Mouse (Mus musculus) kidney, postnatal 0 days (tissue): ENCODE measurements at regions not wholly inside any gene's neighbourhood (a gene's known extent, or its start where the extent isn't known, plus 50 kb on each side); places are given as distances from the start of the nearest gene placed in this dataset.

Experiments used
- ATAC-seq: fragments of 200-750 bp; cut with Nextera tagmentation; replicated peaks from 2 replicates; pipeline ENCODE4 v1.8.0; 2017; ENCODE audit warnings: low read depth, moderate number of reproducible peaks, moderate TSS enrichment, moderate library complexity; ENCODE audit not compliant: low FRiP score
- DNase-seq: peaks from one replicate; pipeline ENCODE4 v3.0.0-alpha.2; 2016; ENCODE audit warnings: low spot score
- H3K27ac ChIP-seq: fragments of 300-500 bp; sonication (generic); 2 replicates; pipeline ENCODE4 v1.5.1; 2014; ENCODE audit warnings: mild to moderate bottlenecking
- H3K27me3 ChIP-seq: fragments of 300-500 bp; sonication (generic); 2 replicates; pipeline ENCODE4 v1.6.1; 2014; ENCODE audit warnings: low read length, mixed read lengths; ENCODE audit not compliant: insufficient read depth
- H3K36me3 ChIP-seq: fragments of 300-500 bp; sonication (generic); 2 replicates; pipeline ENCODE4 v1.6.1; 2014; ENCODE audit warnings: low read length, mixed read lengths; ENCODE audit not compliant: insufficient read depth
- H3K4me1 ChIP-seq: fragments of 300-500 bp; sonication (generic); replicated peaks from 2 replicates; pipeline ENCODE4 v1.6.1; 2014; ENCODE audit warnings: antibody characterized with exemption, low read length, mixed read lengths; ENCODE audit not compliant: insufficient read depth
- H3K4me2 ChIP-seq: fragments of 300-500 bp; sonication (generic); 2 replicates; pipeline ENCODE4 v1.6.1; 2014; ENCODE audit warnings: mild to moderate bottlenecking, low read length, moderate library complexity, mixed read lengths
- H3K4me3 ChIP-seq: fragments of 300-500 bp; sonication (generic); replicated peaks from 2 replicates; pipeline ENCODE4 v1.5.1; 2014; ENCODE audit warnings: low read depth, low read length
- H3K9ac ChIP-seq: fragments of 300-500 bp; sonication (generic); 2 replicates; pipeline ENCODE4 v1.6.1; 2014; ENCODE audit warnings: low read depth, low read length
- H3K9me3 ChIP-seq: fragments of 300-500 bp; sonication (generic); replicated peaks from 2 replicates; pipeline ENCODE4 v1.6.1; 2016; ENCODE audit warnings: low read length, inconsistent platforms, mixed read lengths
- CTCF ChIP-seq: IDR thresholded peaks from 2 replicates; pipeline ENCODE4 v1.5.1; 2016; ENCODE audit warnings: antibody characterized with exemption, low read depth, mild to moderate bottlenecking, moderate library complexity
- WGBS: fragments of 180-500 bp; shearing (Covaris S2); extraction: QIAGEN DNeasy Blood & Tissue Kit; methylation state at CpG from one replicate; pipeline ENCODE4 v1.1.7; 2014; 5-methylcytosine and 5-hydroxymethylcytosine counted together

DNA sequence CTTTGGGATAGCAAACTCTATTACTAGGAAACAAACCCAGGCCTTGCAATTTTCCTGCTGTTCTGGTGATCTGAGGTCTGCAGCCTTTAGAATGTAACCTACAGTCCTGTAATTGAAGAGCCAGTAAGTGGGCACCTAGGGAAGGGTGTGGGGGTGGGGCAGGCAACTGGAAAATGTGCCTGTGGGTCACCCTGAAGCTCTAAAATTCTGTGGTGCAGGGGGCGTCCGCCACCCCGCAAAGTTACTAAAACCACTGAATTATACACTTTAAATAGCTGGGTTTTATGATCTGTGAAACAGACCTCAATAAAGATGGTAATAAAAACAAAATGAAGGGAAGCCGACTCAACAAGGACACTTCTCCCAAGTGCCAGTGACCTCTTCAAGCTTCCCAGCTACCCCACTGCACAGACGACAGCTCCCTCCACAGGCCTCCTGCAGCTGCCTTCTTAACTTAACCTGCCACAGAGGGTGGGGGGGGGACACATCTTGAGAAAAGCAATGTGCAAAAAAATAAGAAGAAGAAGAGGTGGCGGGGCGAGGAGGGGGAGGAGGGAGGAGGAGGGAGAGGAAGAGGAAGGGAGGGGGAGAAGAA lies 205.9 kb downstream of the Xxylt1 start:
- H3K27ac ChIP-seq, result no peak overlapping the region
- peak; percentile 65 for TF ChIP-seq CTCF
- H3K36me3 ChIP-seq, result no peaks in the 10 kb centered on the region
- WGBS, result 40% methylated on average over 7 of the region's 7 CpGs
- no peaks in the 10 kb centered on the region for H3K27me3 ChIP-seq
- no peak overlapping the region for H3K4me3 ChIP-seq
- H3K9ac ChIP-seq, result no peak overlapping the region
- no peaks in the 10 kb centered on the region for H3K9me3 ChIP-seq
- H3K4me1 ChIP-seq, result peaks cover 16% of the 10 kb centered on the region
- no peak overlapping the region for H3K4me2 ChIP-seq
- DNase-seq (peak; percentile 78), ATAC-seq (peak; percentile 62; the same call in 1 of the 2 replicates)

- Histone ChIP-seq H3K36me3 (no peaks in the 10 kb centered on the region), H3K4me2 (no peak overlapping the region), H3K4me3 (no peak overlapping the region), H3K27ac (no peak overlapping the region), H3K9me3 (no peaks in the 10 kb centered on the region), H3K9ac (no peak overlapping the region), H3K4me1 (peaks cover 2% of the 10 kb centered on the region; the same call in 1 of the 2 replicates), H3K27me3 (no peaks in the 10 kb centered on the region)
- 87% methylated on average over 1 of the region's 1 CpGs for WGBS
- TF ChIP-seq CTCF, result no peak
- DNase-seq (no peak), ATAC-seq (no peak)
These were observed 202.4 kb downstream of the Xxylt1 start for GRCm38 (mm10) chr16:30878821-30879220.

DNA sequence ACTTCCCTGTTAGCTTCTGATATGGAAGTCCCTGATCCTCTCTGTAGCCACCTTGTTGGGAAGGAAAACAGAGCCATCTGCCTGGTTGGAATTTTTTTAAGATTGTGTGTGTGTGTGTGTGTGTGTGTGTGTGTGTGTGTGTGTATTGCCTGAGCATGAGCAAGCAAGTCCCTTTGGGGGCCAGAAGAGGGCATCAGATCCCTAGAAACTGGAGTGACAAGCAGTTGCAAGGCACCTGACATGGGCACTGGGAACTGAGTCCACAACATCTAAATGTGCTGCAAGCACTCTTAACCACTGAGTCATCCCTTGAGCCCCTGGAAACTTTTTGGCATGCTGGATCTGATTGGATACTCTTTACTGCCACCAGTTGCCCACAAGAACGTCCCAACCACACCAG lies 201.4 kb downstream of the Xxylt1 start:
- no peaks in the 10 kb centered on the region for H3K9me3 ChIP-seq
- no peaks in the 10 kb centered on the region for H3K36me3 ChIP-seq
- H3K4me1 ChIP-seq, result no peaks in the 10 kb centered on the region
- 95% methylated on average over 1 of the region's 1 CpGs for WGBS
- H3K4me3 ChIP-seq, result no peak overlapping the region
- ATAC-seq (no peak), DNase-seq (no peak)
- TF ChIP-seq CTCF, result no peak
- no peak overlapping the region for H3K27ac ChIP-seq
- H3K27me3 ChIP-seq, result no peaks in the 10 kb centered on the region
- no peak overlapping the region for H3K9ac ChIP-seq
- no peak overlapping the region for H3K4me2 ChIP-seq

DNA sequence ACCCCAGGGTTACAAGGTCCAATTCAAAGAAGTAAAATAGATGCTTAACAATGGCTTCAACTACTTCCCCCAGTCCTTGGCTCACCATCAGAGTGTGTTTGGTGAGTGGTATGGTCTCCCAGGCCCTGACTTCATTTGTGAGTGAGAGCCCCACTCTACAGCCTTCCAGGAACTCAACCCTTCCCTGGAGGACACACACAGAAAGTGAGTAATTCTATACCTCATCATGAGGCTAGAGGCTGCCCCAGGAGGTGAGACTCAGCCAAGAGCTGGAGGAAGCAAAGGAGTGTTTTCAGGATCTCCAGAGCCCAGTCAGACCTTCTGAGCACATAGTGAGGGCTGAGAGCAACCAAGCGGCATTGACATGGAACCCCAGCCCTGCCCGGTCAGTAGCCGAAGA lies 200.6 kb downstream of the Xxylt1 start:
- no peak overlapping the region for H3K27ac ChIP-seq
- no peaks in the 10 kb centered on the region for H3K4me1 ChIP-seq
- DNase-seq (no peak), ATAC-seq (no peak)
- H3K9ac ChIP-seq, result no peak overlapping the region
- H3K4me3 ChIP-seq, result no peak overlapping the region
- WGBS, result 70% methylated on average over 3 of the region's 3 CpGs
- no peaks in the 10 kb centered on the region for H3K9me3 ChIP-seq
- no peak for TF ChIP-seq CTCF
- no peaks in the 10 kb centered on the region for H3K36me3 ChIP-seq
- H3K27me3 ChIP-seq, result no peaks in the 10 kb centered on the region
- no peak overlapping the region for H3K4me2 ChIP-seq

DNA sequence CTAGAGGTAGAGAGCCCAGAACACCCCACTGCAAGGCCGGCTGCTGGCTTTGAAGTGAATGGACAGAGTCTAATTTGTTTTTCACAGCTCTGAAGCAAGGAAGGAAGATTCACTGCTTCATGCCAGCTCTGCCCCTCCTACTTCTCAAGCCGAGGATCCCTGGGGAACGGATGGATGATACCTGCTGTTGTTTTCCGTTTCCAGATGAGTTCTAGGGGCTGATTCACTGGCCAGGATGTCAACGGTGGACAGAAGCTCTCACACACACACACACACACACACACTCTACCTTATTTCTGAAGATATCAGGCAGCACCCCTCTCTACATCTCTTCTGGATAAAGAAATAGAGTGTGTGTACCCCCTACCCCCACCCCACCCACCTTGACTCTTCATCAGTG lies 200.0 kb downstream of the Xxylt1 start:
- no peak for TF ChIP-seq CTCF
- H3K4me3 ChIP-seq, result no peak overlapping the region
- no peak overlapping the region for H3K4me2 ChIP-seq
- H3K4me1 ChIP-seq, result no peaks in the 10 kb centered on the region
- no peak overlapping the region for H3K27ac ChIP-seq
- ATAC-seq (no peak), DNase-seq (no peak)
- H3K9me3 ChIP-seq, result no peaks in the 10 kb centered on the region
- no peaks in the 10 kb centered on the region for H3K27me3 ChIP-seq
- 32% methylated on average over 5 of the region's 5 CpGs for WGBS
- H3K36me3 ChIP-seq, result no peaks in the 10 kb centered on the region
- H3K9ac ChIP-seq, result no peak overlapping the region

- Histone ChIP-seq H3K4me2 (no peak overlapping the region), H3K4me1 (no peaks in the 10 kb centered on the region), H3K9me3 (no peaks in the 10 kb centered on the region), H3K36me3 (no peaks in the 10 kb centered on the region), H3K4me3 (no peak overlapping the region), H3K27ac (no peak overlapping the region), H3K9ac (no peak overlapping the region), H3K27me3 (no peaks in the 10 kb centered on the region)
- ATAC-seq (no peak), DNase-seq (no peak)
- WGBS, result 74% methylated on average over 13 of the region's 13 CpGs
- TF ChIP-seq CTCF, result no peak
These were observed 197.6 kb downstream of the Xxylt1 start for GRCm38 (mm10) chr16:30883490-30884188.

- no peaks in the 10 kb centered on the region for H3K9me3 ChIP-seq
- WGBS, result 53% methylated on average over 6 of the region's 6 CpGs
- H3K4me3 ChIP-seq, result no peak overlapping the region
- H3K27me3 ChIP-seq, result no peaks in the 10 kb centered on the region
- H3K27ac ChIP-seq, result no peak overlapping the region
- no peak overlapping the region for H3K9ac ChIP-seq
- ATAC-seq, result no peak
- no peaks in the 10 kb centered on the region for H3K4me1 ChIP-seq
- H3K36me3 ChIP-seq, result no peaks in the 10 kb centered on the region
- no peak overlapping the region for H3K4me2 ChIP-seq
- TF ChIP-seq CTCF, result no peak
- DNase-seq, result no peak
These were observed 197.1 kb downstream of the Xxylt1 start for GRCm38 (mm10) chr16:30884189-30884551.
